Mouse (Mus musculus) retina, postnatal 1 day (tissue): ENCODE measurements at regions not wholly inside any gene's neighbourhood (a gene's known extent, or its start where the extent isn't known, plus 50 kb on each side); places are given as distances from the start of the nearest gene placed in this dataset.

ENCODE experiments used
- DNase-seq: peaks from one replicate; pipeline ENCODE4 v3.0.0-alpha.2; 2012

GRCm38 (mm10) chr3:154513566-154513965 is 82.9 kb upstream of the Cryz start:
- DNase-seq = no peak

GRCm38 (mm10) chr3:154510160-154510559 is 86.4 kb upstream of the Cryz start:
- no peak for DNase-seq

- DNase-seq = no peak
Observed at GRCm38 (mm10) chr3:154509394-154509793, 87.1 kb upstream of the Cryz start.

GRCm38 (mm10) chr3:154493387-154493920 is 103.1 kb upstream of the Cryz start:
- no peak for DNase-seq

GRCm38 (mm10) chr3:154472426-154472825 is 124.1 kb upstream of the Cryz start:
- no peak for DNase-seq

GRCm38 (mm10) chr3:154467581-154468374 is 128.7 kb upstream of the Cryz start:
- DNase-seq = peak; percentile 87

GRCm38 (mm10) chr3:154458208-154458607 is 127.7 kb upstream of the Lhx8 start:
- no peak for DNase-seq

GRCm38 (mm10) chr3:154453025-154453424 is 122.6 kb upstream of the Lhx8 start:
- no peak for DNase-seq

- no peak for DNase-seq
Observed at GRCm38 (mm10) chr3:154452585-154452984, 122.1 kb upstream of the Lhx8 start.

GRCm38 (mm10) chr3:154451169-154451568 is 120.7 kb upstream of the Lhx8 start:
- DNase-seq = no peak

GRCm38 (mm10) chr3:154443351-154444075 is 113.1 kb upstream of the Lhx8 start:
- no peak for DNase-seq

GRCm38 (mm10) chr3:154441454-154441853 is 111.0 kb upstream of the Lhx8 start:
- no peak for DNase-seq

GRCm38 (mm10) chr3:154440899-154441298 is 110.4 kb upstream of the Lhx8 start:
- peak; percentile 22 for DNase-seq

GRCm38 (mm10) chr3:154430856-154431255 is 100.4 kb upstream of the Lhx8 start:
- no peak for DNase-seq

- DNase-seq = no peak
Observed at GRCm38 (mm10) chr3:154429666-154430065, 99.2 kb upstream of the Lhx8 start.

GRCm38 (mm10) chr3:154424589-154424988 is 94.1 kb upstream of the Lhx8 start:
- no peak for DNase-seq

- no peak for DNase-seq
Observed at GRCm38 (mm10) chr3:154421461-154421950, 91.0 kb upstream of the Lhx8 start.

- no peak for DNase-seq
Observed at GRCm38 (mm10) chr3:154418177-154418832, 87.8 kb upstream of the Lhx8 start.

GRCm38 (mm10) chr3:154414358-154414757 is 83.9 kb upstream of the Lhx8 start:
- no peak for DNase-seq

- no peak for DNase-seq
Observed at GRCm38 (mm10) chr3:154410292-154410691, 79.8 kb upstream of the Lhx8 start.

GRCm38 (mm10) chr3:154402081-154402480 is 71.6 kb upstream of the Lhx8 start:
- DNase-seq = no peak

- peak; percentile 34 for DNase-seq
Observed at GRCm38 (mm10) chr3:154393626-154394025, 63.2 kb upstream of the Lhx8 start.

GRCm38 (mm10) chr3:154391629-154392028 is 61.2 kb upstream of the Lhx8 start:
- DNase-seq = no peak
